Mouse (Mus musculus) ovary, postnatal 36 days (tissue): Measurements from ENCODE around the gene Rnf111.

ENCODE experiments used
- DNase-seq: peaks from one replicate; pipeline ENCODE4 v3.0.0; 2022; ENCODE audit warnings: low spot score, mixed read lengths

The Rnf111 gene

GRCm38 (mm10) chr9:70395617-70396016, 107.9 kb downstream of the Rnf111 start:
- no peak for DNase-seq

GRCm38 (mm10) chr9:70392563-70392907, 111.0 kb downstream of the Rnf111 start:
- DNase-seq, result peak; percentile 25

GRCm38 (mm10) chr9:70391660-70392562, 111.6 kb downstream of the Rnf111 start:
- DNase-seq, result no peak

GRCm38 (mm10) chr9:70391042-70391441, 112.5 kb downstream of the Rnf111 start:
- DNase-seq, result no peak

- no peak for DNase-seq
Measured at GRCm38 (mm10) chr9:70389548-70389947, 114.0 kb downstream of the Rnf111 start.

GRCm38 (mm10) chr9:70387410-70388119, 116.0 kb downstream of the Rnf111 start:
- no peak for DNase-seq

GRCm38 (mm10) chr9:70384958-70385728, 118.4 kb downstream of the Rnf111 start:
- DNase-seq, result no peak

GRCm38 (mm10) chr9:70384494-70384893, 119.0 kb downstream of the Rnf111 start:
- no peak for DNase-seq

- DNase-seq, result no peak
Measured at GRCm38 (mm10) chr9:70383750-70384149, 119.8 kb downstream of the Rnf111 start.

- DNase-seq, result no peak
Measured at GRCm38 (mm10) chr9:70382091-70382490, 121.4 kb downstream of the Rnf111 start.

GRCm38 (mm10) chr9:70379502-70380467, 123.7 kb downstream of the Rnf111 start:
- no peak for DNase-seq
